9 mouse cellular contexts compared by ENCODE assay signal in genomic region chr6:87868871-87869506, GRCm38 (mm10). TPM values are rescaled to one million over a fixed set of nuclear protein-coding genes. Genes with fewer than 3 reads are reported as not detected.
DNase-seq lines count a peak whose midpoint lies in the region; ATAC-seq and TF ChIP-seq lines count a peak whose summit lies in the region.
"Had no signal": no experiment of that assay in that cellular context is flagged by ENCODE, and none has a peak within 500 bp of the region (broad histone marks: within the 10 kb centered on the region; RNA-seq: fewer than 3 reads in every experiment).

No protein-coding gene starts in this region.

- no peak overlapping the region for H3K4me3 ChIP-seq in embryonic fibroblast, embryonic 13.5 days (ENCODE audit: insufficient read depth, low read length)
- no peak overlapping the region for H3K4me3 ChIP-seq in liver, embryonic 16.5 days (ENCODE audit: low read depth, low read length)
- H3K4me3 ChIP-seq in hindbrain, embryonic 10.5 days: no peak overlapping the region
- no peak overlapping the region for H3K4me3 ChIP-seq in midbrain, embryonic 10.5 days
- H3K4me3 ChIP-seq: erythroblast, embryonic 14.5 days had no signal

- peak; percentile 37; the same call in 1 of the 2 replicates for ATAC-seq in liver, embryonic 16.5 days (ENCODE audit: low read depth)

- intact Hi-C loops in heart, postnatal 14 days (cut with DNase I): no loop called here

- H3K4me1 ChIP-seq in embryonic fibroblast, embryonic 13.5 days (ENCODE audit: control insufficient read depth, insufficient read depth, low read length): peaks cover 8% of the 10 kb centered on the region
- H3K4me1 ChIP-seq in liver, embryonic 16.5 days (ENCODE audit: control insufficient read depth, low read depth, low read length): peaks cover 38% of the 10 kb centered on the region
- no peaks in the 10 kb centered on the region; the same call in 1 of the 2 replicates for H3K4me1 ChIP-seq in hindbrain, embryonic 10.5 days (replicated peaks)
- no peaks in the 10 kb centered on the region for H3K4me1 ChIP-seq in midbrain, embryonic 10.5 days

- H3K27me3 ChIP-seq in liver, embryonic 16.5 days (ENCODE audit: control insufficient read depth, insufficient read depth, low read depth, low read length): no peaks in the 10 kb centered on the region
- H3K27me3 ChIP-seq in hindbrain, embryonic 10.5 days (ENCODE audit: insufficient read depth, poor library complexity, severe bottlenecking): no peaks in the 10 kb centered on the region
- H3K27me3 ChIP-seq in midbrain, embryonic 10.5 days (ENCODE audit: low read depth, poor library complexity, severe bottlenecking): no peaks in the 10 kb centered on the region

- H3K27ac ChIP-seq in embryonic fibroblast, embryonic 13.5 days (ENCODE audit: insufficient read depth, low read length): peak overlapping the region; percentile 74
- peak overlapping the region; percentile 24; the same call in 1 of the 2 replicates for H3K27ac ChIP-seq in liver, embryonic 16.5 days (ENCODE audit: low read length)
- H3K27ac ChIP-seq in hindbrain, embryonic 10.5 days: no peak overlapping the region
- H3K27ac ChIP-seq in midbrain, embryonic 10.5 days (replicated peaks): no peak overlapping the region

- no peak; the same call in 1 of the 2 replicates for TF ChIP-seq POLR2A in embryonic fibroblast, embryonic 13.5 days (IDR thresholded peaks at IDR 0.05; ENCODE audit: low read depth, low read length)

- H3K9me3 ChIP-seq in liver, embryonic 16.5 days (replicated peaks; ENCODE audit: control insufficient read depth, low read length): no peaks in the 10 kb centered on the region
- no peaks in the 10 kb centered on the region for H3K9me3 ChIP-seq in hindbrain, embryonic 10.5 days
- no peaks in the 10 kb centered on the region for H3K9me3 ChIP-seq in midbrain, embryonic 10.5 days (replicated peaks)

- DNase-seq in frontal cortex, postnatal 36 days (ENCODE audit: low spot score in 2 of 2): peak; percentile 36 to 41
- no peak for DNase-seq in frontal cortex, postnatal 25 days (ENCODE audit: low spot score in 2 of 2)
- DNase-seq in heart, postnatal 14 days: peak; percentile 85 to 91
- peak; percentile 80 to 88 for DNase-seq in urinary bladder, adult 18-20 months (ENCODE audit: low spot score in 2 of 2)
- no peak for DNase-seq in hindbrain, embryonic 10.5 days (ENCODE audit: low spot score)
- no peak for DNase-seq in midbrain, embryonic 10.5 days (ENCODE audit: low spot score)

- TF ChIP-seq CTCF in embryonic fibroblast, embryonic 13.5 days (IDR thresholded peaks at IDR 0.05; ENCODE audit: borderline replicate concordance, insufficient read depth, low read length): no peak

- H3K9ac ChIP-seq in liver, embryonic 16.5 days (ENCODE audit: low read depth, low read length): no peak overlapping the region

- H3K4me2 ChIP-seq in liver, embryonic 16.5 days (ENCODE audit: low read depth, low read length): no peak overlapping the region

- 41% methylated on average over 9 of the region's 9 CpGs for WGBS in liver, embryonic 16.5 days (ENCODE audit: insufficient replicate concordance)
- WGBS in hindbrain, embryonic 10.5 days: 79% methylated on average over 9 of the region's 9 CpGs
- 83% methylated on average over 9 of the region's 9 CpGs for WGBS in midbrain, embryonic 10.5 days

- H3K36me3 ChIP-seq in liver, embryonic 16.5 days (ENCODE audit: control insufficient read depth, insufficient read depth): no peaks in the 10 kb centered on the region
- no peaks in the 10 kb centered on the region for H3K36me3 ChIP-seq in hindbrain, embryonic 10.5 days
- H3K36me3 ChIP-seq in midbrain, embryonic 10.5 days: no peaks in the 10 kb centered on the region

RNA-seq across cellular contexts. Expression of gene Cnbp, which starts 18.1 kb away (rescaled TPM):
- polyA plus RNA-seq in embryonic fibroblast, embryonic 13.5 days (2011; ENCODE audit: insufficient read length, low read depth, missing spikeins): 353 and 374 TPM in 2 replicates
- 100 to 1,000 TPM; 279 to 283 TPM for total RNA-seq in heart, postnatal 14 days (2021)
- 486 and 530 TPM in 2 replicates for polyA plus RNA-seq in liver, embryonic 16.5 days (2015; fragmentation: Nextera tagmentation; extraction: Ambion mirVana)
- 1,080 and 1,309 TPM in 2 replicates for polyA plus RNA-seq in hindbrain, embryonic 10.5 days (2016; fragmentation: Nextera tagmentation; extraction: Ambion mirVana)
- polyA plus RNA-seq in midbrain, embryonic 10.5 days (2016; fragmentation: Nextera tagmentation; extraction: Ambion mirVana): 1,252 and 1,396 TPM in 2 replicates

RNA-seq across cellular contexts. Expression of gene Copg1, which starts 18.6 kb away (rescaled TPM):
- 230 TPM in 2 replicates for polyA plus RNA-seq in embryonic fibroblast, embryonic 13.5 days (2011; ENCODE audit: insufficient read length, low read depth, missing spikeins)
- 10 to 100 TPM; 50.4 to 55.7 TPM for total RNA-seq in heart, postnatal 14 days (2021)
- 58.1 and 59.3 TPM in 2 replicates for polyA plus RNA-seq in liver, embryonic 16.5 days (2015; fragmentation: Nextera tagmentation; extraction: Ambion mirVana)
- 155 and 159 TPM in 2 replicates for polyA plus RNA-seq in hindbrain, embryonic 10.5 days (2016; fragmentation: Nextera tagmentation; extraction: Ambion mirVana)
- polyA plus RNA-seq in midbrain, embryonic 10.5 days (2016; fragmentation: Nextera tagmentation; extraction: Ambion mirVana): 150 and 157 TPM in 2 replicates

RNA-seq across cellular contexts. Expression of gene Isy1, which starts 30.4 kb away (rescaled TPM):
- 48.9 and 52.5 TPM in 2 replicates for polyA plus RNA-seq in embryonic fibroblast, embryonic 13.5 days (2011; ENCODE audit: insufficient read length, low read depth, missing spikeins)
- total RNA-seq in heart, postnatal 14 days (2021): 10 to 100 TPM; 17.8 TPM
- polyA plus RNA-seq in liver, embryonic 16.5 days (2015; fragmentation: Nextera tagmentation; extraction: Ambion mirVana): 17.5 and 24.2 TPM in 2 replicates
- 50.7 and 68.0 TPM in 2 replicates for polyA plus RNA-seq in hindbrain, embryonic 10.5 days (2016; fragmentation: Nextera tagmentation; extraction: Ambion mirVana)
- 62.4 and 69.1 TPM in 2 replicates for polyA plus RNA-seq in midbrain, embryonic 10.5 days (2016; fragmentation: Nextera tagmentation; extraction: Ambion mirVana)

RNA-seq across cellular contexts. Expression of gene Gm45140, which starts 33.4 kb away (rescaled TPM):
- polyA plus RNA-seq in embryonic fibroblast, embryonic 13.5 days (2011; ENCODE audit: insufficient read length, low read depth, missing spikeins): 2.5 and 8.9 TPM in 2 replicates
- 1 to 10 TPM in 1 of 2 experiments, under 1 TPM in 1; 0.55 to 1.5 TPM for total RNA-seq in heart, postnatal 14 days (2021)
- polyA plus RNA-seq in liver, embryonic 16.5 days (2015; fragmentation: Nextera tagmentation; extraction: Ambion mirVana): 4.5 and 4.6 TPM in 2 replicates
- polyA plus RNA-seq in hindbrain, embryonic 10.5 days (2016; fragmentation: Nextera tagmentation; extraction: Ambion mirVana): 0.77 and 1.7 TPM in 2 replicates
- 2.7 and 4.4 TPM in 2 replicates for polyA plus RNA-seq in midbrain, embryonic 10.5 days (2016; fragmentation: Nextera tagmentation; extraction: Ambion mirVana)

RNA-seq across cellular contexts. Expression of gene Hmces, which starts 44.7 kb away (rescaled TPM):
- 22.2 and 23.4 TPM in 2 replicates for polyA plus RNA-seq in embryonic fibroblast, embryonic 13.5 days (2011; ENCODE audit: insufficient read length, low read depth, missing spikeins)
- total RNA-seq in heart, postnatal 14 days (2021): 10 to 100 TPM; 12.0 to 12.2 TPM
- 14.9 and 17.5 TPM in 2 replicates for polyA plus RNA-seq in liver, embryonic 16.5 days (2015; fragmentation: Nextera tagmentation; extraction: Ambion mirVana)
- 49.7 and 57.0 TPM in 2 replicates for polyA plus RNA-seq in hindbrain, embryonic 10.5 days (2016; fragmentation: Nextera tagmentation; extraction: Ambion mirVana)
- 53.8 and 56.8 TPM in 2 replicates for polyA plus RNA-seq in midbrain, embryonic 10.5 days (2016; fragmentation: Nextera tagmentation; extraction: Ambion mirVana)

Comparison
In these comparisons a context has a peak if more than half of its experiments do, and no peak if none do; other contexts are left out.
1. DNase-seq: peak in frontal cortex, postnatal 36 days (2 of 2), heart, postnatal 14 days (2 of 2) and urinary bladder, adult 18-20 months (2 of 2); none in frontal cortex, postnatal 25 days (0 of 2), hindbrain, embryonic 10.5 days (single experiment) and midbrain, embryonic 10.5 days (single experiment).
2. H3K27ac ChIP-seq: peak in embryonic fibroblast, embryonic 13.5 days (single experiment) and liver, embryonic 16.5 days (single experiment); none in hindbrain, embryonic 10.5 days (single experiment) and midbrain, embryonic 10.5 days (single experiment).